Mouse (Mus musculus): ENCODE measurements around the gene Sh3gl3. TPM values are rescaled to one million over a fixed set of nuclear protein-coding genes. Genes with fewer than 3 reads are reported as not detected.
A peak's percentile ranks its signal among the peaks of the same experiment; 100 is the strongest.

Gene Sh3gl3
- total and polyA plus RNA-seq, 3 experiments, result not detected

DNA sequence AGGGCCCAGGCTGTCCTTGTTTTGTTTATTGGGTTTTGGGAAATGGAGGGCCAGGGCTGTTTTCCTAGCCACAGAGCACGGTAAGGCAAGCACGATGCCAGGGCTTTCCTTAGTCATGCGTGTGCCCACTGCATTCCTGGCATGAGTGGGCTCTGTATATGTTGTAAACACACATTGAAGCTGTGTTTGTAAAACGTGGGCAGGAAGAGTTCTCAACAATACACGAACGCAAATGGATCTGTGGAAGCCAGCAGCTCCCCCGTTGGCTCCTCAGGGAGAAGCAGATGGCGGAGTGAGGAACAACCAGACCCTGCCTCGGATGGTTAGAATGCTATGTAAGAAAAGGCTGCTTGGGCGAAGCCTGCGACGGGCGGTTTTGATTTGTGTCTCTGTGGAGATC lies 108.8 kb downstream of the Sh3gl3 start:
- no peaks in the 10 kb centered on the region for H3K36me3 ChIP-seq (replicated peaks in 1 of 2; ENCODE audit: control insufficient read depth in 1 of 2, insufficient read depth in 1 of 2, low read length in 1 of 2)
- in situ Hi-C loops (cut with MboI; ENCODE audit: low pct_ligation_motif_present, low pct_unique_long_range_greater_than_20kb, low sequenced_read_pairs) (no loop called here), dilution Hi-C loops (cut with MboI; ENCODE audit: extremely low pct_ligation_motif_present, extremely low pct_unique_long_range_greater_than_20kb, low sequenced_read_pairs) (no loop called here)
- H3K4me1 ChIP-seq (ENCODE audit: control insufficient read depth in 1 of 2, insufficient read depth in 2 of 2), result no peaks in the 10 kb centered on the region
- H3K4me2 ChIP-seq (ENCODE audit: insufficient read depth, low read depth, poor library complexity, severe bottlenecking), result no peak overlapping the region
- no peaks in the 10 kb centered on the region for H3K79me2 ChIP-seq (replicated peaks; ENCODE audit: control insufficient read depth, extremely low read depth, insufficient read depth, poor library complexity, severe bottlenecking)
- peaks cover 40% of the 10 kb centered on the region for H3K27me3 ChIP-seq (replicated peaks)
- H3K9ac ChIP-seq (ENCODE audit: insufficient read depth, low read depth), result no peak overlapping the region
- TF ChIP-seq IRF4 (IDR thresholded peaks at IDR 0.05; ENCODE audit: low read depth, low read length) (no peak), POLR2AphosphoS2 (IDR thresholded peaks at IDR 0.05; ENCODE audit: low read depth, low read length) (no peak), NRF1 (IDR thresholded peaks at IDR 0.05; ENCODE audit: low read depth, low read length) (no peak), ZNF384 (IDR thresholded peaks at IDR 0.05; ENCODE audit: low read depth, low read length) (no peak), MEF2A (IDR thresholded peaks at IDR 0.05; ENCODE audit: borderline replicate concordance, low read depth, low read length) (no peak), MYC (IDR thresholded peaks at IDR 0.05; ENCODE audit: low read depth, low read length) (no peak), ZC3H11A (IDR thresholded peaks at IDR 0.05; ENCODE audit: low read depth, low read length) (no peak), E2F4 (IDR thresholded peaks at IDR 0.05; ENCODE audit: insufficient replicate concordance, low read depth, low read length) (no peak), TBP (conservative IDR thresholded peaks at IDR 0.05; ENCODE audit: low read depth, low read length) (no peak), USF1 (IDR thresholded peaks at IDR 0.05; ENCODE audit: low read depth, low read length) (no peak), CHD2 (IDR thresholded peaks at IDR 0.05; ENCODE audit: low read length) (no peak), USF2 (conservative IDR thresholded peaks at IDR 0.05; ENCODE audit: low read depth, low read length) (no peak), SIN3A (IDR thresholded peaks at IDR 0.05; ENCODE audit: low read length) (no peak)
- DNase-seq (ENCODE audit: extremely low read depth), result no peak
- no peak overlapping the region for H3K4me3 ChIP-seq (replicated peaks in 1 of 3; ENCODE audit: low read depth in 2 of 3, low read length in 2 of 3, poor library complexity in 1 of 3)
- H3K27ac ChIP-seq (ENCODE audit: insufficient read depth, low read depth), result no peak overlapping the region
- H3K9me3 ChIP-seq (replicated peaks; ENCODE audit: low read length), result peaks cover 2% of the 10 kb centered on the region

DNA sequence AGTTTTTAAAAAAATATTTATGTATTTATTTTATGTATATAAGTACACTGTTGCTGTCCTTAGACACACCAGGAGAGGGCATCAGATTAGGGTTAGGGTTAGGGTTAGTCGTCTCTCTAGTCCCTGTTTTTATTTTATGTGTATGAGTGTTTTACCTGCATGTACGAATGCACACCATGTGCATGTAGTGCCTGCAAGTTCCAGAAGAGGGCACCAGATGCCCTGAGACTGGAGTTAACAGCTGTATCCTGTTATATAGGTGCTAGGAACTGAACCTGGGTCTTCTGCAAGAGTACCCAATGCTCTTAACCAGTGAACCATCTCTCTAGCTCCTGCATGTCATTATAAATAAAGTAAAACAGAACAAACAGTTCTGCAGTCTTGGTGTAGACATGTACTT lies 113.6 kb downstream of the Sh3gl3 start:
- Histone ChIP-seq H3K27ac (ENCODE audit: insufficient read depth, low read depth) (no peak overlapping the region), H3K4me2 (ENCODE audit: insufficient read depth, low read depth, poor library complexity, severe bottlenecking) (no peak overlapping the region), H3K9ac (ENCODE audit: insufficient read depth, low read depth) (no peak overlapping the region), H3K79me2 (replicated peaks; ENCODE audit: control insufficient read depth, extremely low read depth, insufficient read depth, poor library complexity, severe bottlenecking) (no peaks in the 10 kb centered on the region), H3K36me3 (replicated peaks in 1 of 2; ENCODE audit: control insufficient read depth in 1 of 2, insufficient read depth in 1 of 2, low read length in 1 of 2) (no peaks in the 10 kb centered on the region), H3K4me3 (replicated peaks in 1 of 3; ENCODE audit: low read depth in 2 of 3, low read length in 2 of 3, poor library complexity in 1 of 3) (no peak overlapping the region), H3K4me1 (ENCODE audit: control insufficient read depth in 1 of 2, insufficient read depth in 2 of 2) (no peaks in the 10 kb centered on the region), H3K9me3 (replicated peaks; ENCODE audit: low read length) (peaks cover 8% of the 10 kb centered on the region), H3K27me3 (replicated peaks) (peaks cover 20% of the 10 kb centered on the region)
- dilution Hi-C loops (cut with MboI; ENCODE audit: extremely low pct_ligation_motif_present, extremely low pct_unique_long_range_greater_than_20kb, low sequenced_read_pairs) (no loop called here), in situ Hi-C loops (cut with MboI; ENCODE audit: low pct_ligation_motif_present, low pct_unique_long_range_greater_than_20kb, low sequenced_read_pairs) (no loop called here)
- no peak for TF ChIP-seq UBTF (IDR thresholded peaks at IDR 0.05; ENCODE audit: low read depth, low read length)
- peak in 1 of 2 experiments; percentile 11; a peak in 2 of 4 replicates for TF ChIP-seq CTCF (conservative IDR thresholded peaks at IDR 0.05 in 1 of 2, IDR thresholded peaks at IDR 0.05 in 1 of 2; ENCODE audit: low read depth in 2 of 2, low read length in 2 of 2)
- peak; percentile 3 for DNase-seq (ENCODE audit: extremely low read depth)

DNA sequence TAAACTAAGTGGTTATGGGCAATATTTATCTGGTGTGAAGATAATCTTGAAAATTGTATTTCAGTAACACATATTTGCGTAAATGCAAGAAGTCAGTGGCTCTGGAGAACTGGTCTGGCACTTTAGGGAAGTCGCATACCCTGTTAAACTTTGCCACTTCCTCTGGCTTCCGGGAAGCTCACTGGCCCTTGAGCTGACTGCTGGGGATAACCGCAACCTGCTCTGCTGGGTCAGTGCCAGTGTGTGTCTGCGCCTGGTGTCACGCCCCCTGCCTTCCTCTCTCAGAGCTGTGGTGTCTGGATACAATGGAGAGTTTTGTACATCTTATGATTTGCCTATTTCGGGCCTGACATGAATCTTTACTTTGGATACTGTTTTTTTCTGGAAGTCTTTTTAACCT lies 119.8 kb downstream of the Sh3gl3 start:
- Histone ChIP-seq H3K27ac (ENCODE audit: insufficient read depth, low read depth) (no peak overlapping the region), H3K4me3 (replicated peaks in 1 of 3; ENCODE audit: low read depth in 2 of 3, low read length in 2 of 3, poor library complexity in 1 of 3) (no peak overlapping the region), H3K36me3 (replicated peaks in 1 of 2; ENCODE audit: control insufficient read depth in 1 of 2, insufficient read depth in 1 of 2, low read length in 1 of 2) (no peaks in the 10 kb centered on the region), H3K79me2 (replicated peaks; ENCODE audit: control insufficient read depth, extremely low read depth, insufficient read depth, poor library complexity, severe bottlenecking) (no peaks in the 10 kb centered on the region), H3K9ac (ENCODE audit: insufficient read depth, low read depth) (no peak overlapping the region), H3K27me3 (replicated peaks) (peaks cover 2% of the 10 kb centered on the region), H3K9me3 (replicated peaks; ENCODE audit: low read length) (peaks cover 2% of the 10 kb centered on the region), H3K4me2 (ENCODE audit: insufficient read depth, low read depth, poor library complexity, severe bottlenecking) (no peak overlapping the region), H3K4me1 (ENCODE audit: control insufficient read depth in 1 of 2, insufficient read depth in 2 of 2) (peaks cover 0 to 3% of the 10 kb centered on the region in 2 experiments; a peak in 1 of 4 replicates)
- DNase-seq (ENCODE audit: extremely low read depth), result no peak
- dilution Hi-C loops (cut with MboI; ENCODE audit: extremely low pct_ligation_motif_present, extremely low pct_unique_long_range_greater_than_20kb, low sequenced_read_pairs) (no loop called here), in situ Hi-C loops (cut with MboI; ENCODE audit: low pct_ligation_motif_present, low pct_unique_long_range_greater_than_20kb, low sequenced_read_pairs) (no loop called here)
- no peak for TF ChIP-seq MEF2A (IDR thresholded peaks at IDR 0.05; ENCODE audit: borderline replicate concordance, low read depth, low read length)
- TF ChIP-seq JUND (conservative IDR thresholded peaks at IDR 0.05; ENCODE audit: low read depth, low read length), result no peak
- no peak for TF ChIP-seq MAFK (IDR thresholded peaks at IDR 0.05; ENCODE audit: insufficient replicate concordance, low read length)
- no peak for TF ChIP-seq CHD1 (IDR thresholded peaks at IDR 0.05; ENCODE audit: low read depth, low read length)
- TF ChIP-seq MYC (IDR thresholded peaks at IDR 0.05; ENCODE audit: low read depth, low read length), result no peak
- no peak for TF ChIP-seq USF1 (IDR thresholded peaks at IDR 0.05; ENCODE audit: low read depth, low read length)
- TF ChIP-seq JUN (IDR thresholded peaks at IDR 0.05; ENCODE audit: insufficient read depth, low read depth, low read length), result no peak
- no peak for TF ChIP-seq TBP (conservative IDR thresholded peaks at IDR 0.05; ENCODE audit: low read depth, low read length)
- TF ChIP-seq POLR2AphosphoS2 (IDR thresholded peaks at IDR 0.05; ENCODE audit: low read depth, low read length), result no peak
- TF ChIP-seq KAT2A (IDR thresholded peaks at IDR 0.05; ENCODE audit: insufficient replicate concordance, low read length), result no peak

Data from CH12.LX (cell line).